Mouse (Mus musculus): Measurements from ENCODE around the gene Hpse.

DNA sequence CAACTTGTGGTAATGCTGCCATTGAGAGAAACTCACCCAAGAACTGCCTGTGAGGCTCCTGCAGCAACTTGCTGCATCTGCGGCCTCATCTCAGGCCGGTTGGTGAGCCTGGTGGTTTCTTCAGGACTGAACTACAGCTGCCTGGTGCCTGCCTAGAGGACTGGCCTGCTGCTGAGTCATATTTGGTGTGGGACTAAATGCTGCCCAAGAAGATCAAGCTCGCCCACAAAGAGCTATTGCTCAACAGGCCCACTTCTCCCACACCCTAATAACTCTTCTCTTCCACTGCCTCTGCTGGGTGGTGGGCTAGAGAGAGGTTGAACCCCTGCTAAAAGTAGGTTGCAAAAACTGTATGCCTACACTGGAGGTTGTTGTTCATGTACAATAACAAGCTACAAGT, 17.2 kb downstream of the Hpse start:
- TF ChIP-seq POLR2A (IDR thresholded peaks at IDR 0.05; ENCODE audit: insufficient read depth, low read depth, low read length) (no peak), CTCF (IDR thresholded peaks at IDR 0.05; ENCODE audit: insufficient read depth, low read depth, low read length) (no peak)

All from olfactory bulb, adult 2 months (tissue).